Mouse (Mus musculus): ENCODE measurements around the gene Sipa1l1.

DNA sequence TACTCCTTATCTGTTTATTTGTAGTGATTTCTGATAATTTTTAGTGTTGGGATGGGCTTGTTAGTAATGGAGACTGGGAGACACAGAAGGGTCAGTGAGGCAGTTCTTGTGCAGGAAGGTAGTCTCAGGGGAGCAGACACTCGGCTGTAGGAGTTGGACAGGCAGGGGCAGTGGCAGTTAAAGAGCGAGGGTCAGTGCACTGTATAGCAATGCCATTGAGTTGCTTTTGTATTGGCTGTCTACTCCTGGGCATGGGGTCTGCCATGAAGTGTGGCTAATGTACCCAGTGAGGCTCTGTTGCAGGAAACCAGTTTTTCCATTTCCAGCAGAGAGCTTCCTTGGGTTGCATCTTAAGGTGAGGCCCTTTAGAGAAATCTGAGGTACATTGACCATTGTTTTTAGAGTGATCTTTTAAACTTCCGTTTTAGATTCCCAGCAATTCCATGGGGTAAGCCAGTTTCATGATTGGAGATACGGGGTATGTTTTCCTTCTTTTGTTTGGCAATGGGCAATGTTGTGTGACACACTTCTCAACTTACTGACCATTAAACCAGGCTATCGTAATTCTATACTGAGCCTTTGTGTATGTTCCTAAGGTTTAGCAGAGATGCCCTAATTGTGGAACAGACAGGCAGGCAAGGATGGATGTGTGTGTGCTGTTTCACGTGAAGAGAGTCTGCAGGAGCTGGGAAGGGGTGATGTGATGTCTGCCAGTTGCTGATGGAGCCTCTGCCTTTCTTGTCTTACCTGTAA lies 47.9 kb downstream of the Sipa1l1 start:
- no peak for TF ChIP-seq CTCF (IDR thresholded peaks at IDR 0.05; ENCODE audit: borderline replicate concordance, insufficient read depth, low read depth, low read length)
- no peak for TF ChIP-seq POLR2A (IDR thresholded peaks at IDR 0.05; ENCODE audit: borderline replicate concordance, insufficient read depth, low read length)

Data from cerebellum, adult 2 months (tissue).